Mouse (Mus musculus): ENCODE measurements around the gene Zfp322a.

DNA sequence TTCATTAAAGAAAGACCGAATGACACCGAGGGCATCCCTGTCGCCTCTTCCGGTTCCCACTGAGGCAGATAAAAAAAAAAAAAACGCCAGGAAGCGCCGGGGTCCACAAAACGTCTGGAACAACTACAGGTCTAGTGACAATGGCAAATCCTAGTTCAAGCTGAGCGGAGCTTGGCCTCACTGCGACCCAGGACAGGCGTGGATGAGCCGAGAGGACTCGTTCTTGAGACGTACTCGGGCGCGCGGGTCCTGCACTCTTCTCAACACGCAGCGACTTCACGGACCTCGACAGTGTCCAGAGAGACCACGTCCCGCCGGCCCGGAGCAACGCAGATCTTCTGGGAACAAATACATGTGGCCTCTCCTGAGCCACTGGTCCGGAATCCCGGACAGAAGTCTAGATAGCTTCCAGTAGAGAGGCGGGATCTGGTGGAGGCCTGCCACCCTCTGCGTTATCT is 27.3 kb upstream of the Zfp322a start:
- no peak for TF ChIP-seq POLR2A (IDR thresholded peaks at IDR 0.05; ENCODE audit: extremely low read depth, insufficient read depth, low read length)
- TF ChIP-seq CTCF (IDR thresholded peaks at IDR 0.05; ENCODE audit: low read depth, low read length): no peak
